Mouse (Mus musculus) embryo, embryonic 11 days (tissue): ENCODE measurements around the gene Arl3.

Source experiments
- DNase-seq: peaks from one replicate; pipeline ENCODE4 v3.0.0-alpha.2; 2015

Gene Arl3

DNA sequence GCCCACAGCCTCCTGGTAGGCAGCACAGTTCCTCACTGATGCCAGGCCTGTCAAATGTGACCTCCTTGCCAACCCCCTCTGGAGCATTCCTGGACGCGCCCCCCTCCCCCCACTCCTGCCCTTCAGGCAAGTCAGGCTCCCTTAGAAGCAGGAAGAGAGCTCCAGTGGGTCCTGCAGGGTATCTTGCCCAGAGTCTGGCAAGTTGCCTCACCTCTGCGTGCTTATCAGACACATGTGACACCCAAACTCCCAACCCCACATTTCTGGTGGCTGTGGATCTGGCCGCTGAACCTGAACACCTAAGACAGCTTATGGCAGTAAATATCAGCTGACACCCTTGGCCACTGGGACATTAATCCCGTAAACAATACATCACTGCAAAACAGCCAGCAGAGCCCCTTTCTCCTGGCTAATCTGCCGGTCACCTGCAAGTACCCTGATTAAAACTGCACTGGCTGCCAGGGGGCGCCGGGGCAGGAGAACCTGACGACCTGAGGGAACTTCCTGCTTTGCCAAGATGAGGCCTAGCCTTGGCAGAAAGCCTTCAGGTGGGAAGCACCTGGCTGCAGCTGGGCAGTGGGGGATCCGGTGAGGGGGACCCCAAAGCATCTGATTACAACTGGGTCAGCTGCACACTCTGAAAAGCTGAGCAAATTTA lies 40.8 kb downstream of the Arl3 start:
- DNase-seq = no peak

DNA sequence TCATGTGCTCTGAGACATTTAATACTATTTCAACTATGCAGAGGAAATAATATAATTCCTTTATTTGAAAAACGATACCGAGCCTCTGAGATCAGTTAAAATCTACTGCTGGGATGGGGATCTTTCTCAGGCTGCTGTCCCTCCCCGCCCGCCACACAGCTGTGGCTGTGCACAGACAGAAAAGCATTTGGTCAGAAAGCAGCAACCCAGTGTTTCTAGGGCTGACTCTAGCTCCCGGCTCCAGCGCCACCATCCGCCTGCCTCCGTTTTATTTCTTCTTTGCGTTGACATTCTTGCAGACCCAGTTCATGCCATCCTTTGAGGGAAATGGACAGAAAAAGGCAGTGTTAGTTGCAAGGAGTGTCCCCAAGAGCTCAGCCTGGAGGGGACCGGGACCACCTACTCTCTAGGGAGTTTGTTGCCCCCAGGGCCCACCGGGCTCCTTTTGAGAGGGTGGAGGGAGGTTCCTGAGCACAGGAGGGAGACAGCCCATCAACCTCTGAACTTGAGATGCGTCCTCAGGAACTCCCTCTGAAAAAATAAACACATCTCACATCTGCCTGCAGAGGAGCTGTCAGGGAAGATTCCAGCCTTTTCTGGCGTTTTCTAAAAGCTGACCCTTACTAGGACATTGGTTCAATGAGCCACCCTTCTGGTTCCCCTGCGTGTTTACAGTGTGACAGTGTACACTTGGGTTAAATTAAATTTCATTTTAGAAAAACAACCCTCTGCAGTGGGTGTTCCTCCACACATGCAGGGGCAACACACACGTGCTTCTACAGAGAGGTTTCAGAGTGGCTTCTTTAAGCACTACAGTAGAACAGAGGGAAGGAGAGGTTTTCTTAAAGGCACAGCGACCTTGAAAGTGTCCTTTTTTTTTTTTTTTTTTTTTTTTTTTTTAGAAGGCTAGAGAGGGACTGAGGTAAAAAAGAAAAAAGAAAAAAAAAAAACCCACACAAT lies 41.6 kb downstream of the Arl3 start:
- DNase-seq = peak; percentile 63

DNA sequence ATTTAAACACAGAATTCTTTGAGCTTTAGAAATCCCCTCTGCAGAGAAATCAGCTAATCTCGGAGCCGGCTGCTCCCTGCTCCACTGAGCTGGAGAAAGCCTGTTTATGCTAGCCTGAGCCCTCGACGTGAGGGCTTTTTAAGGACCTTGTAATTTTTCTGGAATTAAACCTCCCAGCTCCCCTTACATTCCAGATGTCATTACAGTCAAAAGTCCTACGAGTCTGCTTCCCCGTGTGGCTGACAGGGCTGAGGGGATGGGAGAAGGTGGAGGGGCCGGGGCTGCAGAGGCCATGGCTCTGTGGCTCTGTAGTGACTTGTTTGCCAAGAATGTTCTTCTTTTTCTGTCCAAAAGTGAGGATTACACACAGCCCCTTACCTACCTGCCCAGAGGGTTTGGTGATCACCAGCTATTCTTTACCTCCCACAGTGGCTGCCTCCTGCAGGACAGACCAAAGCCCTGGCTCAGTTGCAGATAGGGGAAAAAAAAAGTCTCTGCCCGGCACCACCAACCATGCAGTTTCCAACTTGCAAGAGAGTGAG lies 42.5 kb downstream of the Arl3 start:
- peak; percentile 44 for DNase-seq

GRCm38 (mm10) chr19:46529601-46530448 lies 43.2 kb downstream of the Arl3 start:
- DNase-seq = peak; percentile 51

- peak; percentile 81 for DNase-seq
These were observed 44.3 kb downstream of the Arl3 start for GRCm38 (mm10) chr19:46528529-46529213.

GRCm38 (mm10) chr19:46527632-46528528 lies 45.1 kb downstream of the Arl3 start:
- no peak for DNase-seq

- no peak for DNase-seq
These were observed 47.0 kb downstream of the Arl3 start for GRCm38 (mm10) chr19:46525691-46526631.

GRCm38 (mm10) chr19:46524601-46525321 lies 48.2 kb downstream of the Arl3 start:
- DNase-seq = peak; percentile 65

DNA sequence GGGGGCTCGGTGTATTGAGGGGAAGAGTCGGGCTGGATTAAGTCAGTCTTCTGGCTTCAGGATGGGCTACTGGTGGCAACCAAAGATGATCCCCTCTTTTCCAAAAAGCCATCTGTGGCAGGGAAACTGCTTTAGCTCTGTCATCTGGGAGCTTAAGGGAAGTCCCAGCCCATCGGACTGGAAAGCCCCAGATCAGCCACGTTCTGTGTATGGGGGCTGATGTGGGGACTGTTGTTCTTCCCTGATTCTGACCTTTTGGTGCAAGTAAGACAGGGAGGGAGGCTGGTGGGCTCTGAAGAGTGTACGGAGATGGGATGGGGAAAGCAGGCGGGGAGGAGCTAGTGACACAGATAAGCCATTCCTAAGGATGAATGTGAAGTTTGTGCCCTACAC lies 48.9 kb downstream of the Arl3 start:
- no peak for DNase-seq

GRCm38 (mm10) chr19:46523480-46524151 lies 49.4 kb downstream of the Arl3 start:
- DNase-seq = peak; percentile 90

DNA sequence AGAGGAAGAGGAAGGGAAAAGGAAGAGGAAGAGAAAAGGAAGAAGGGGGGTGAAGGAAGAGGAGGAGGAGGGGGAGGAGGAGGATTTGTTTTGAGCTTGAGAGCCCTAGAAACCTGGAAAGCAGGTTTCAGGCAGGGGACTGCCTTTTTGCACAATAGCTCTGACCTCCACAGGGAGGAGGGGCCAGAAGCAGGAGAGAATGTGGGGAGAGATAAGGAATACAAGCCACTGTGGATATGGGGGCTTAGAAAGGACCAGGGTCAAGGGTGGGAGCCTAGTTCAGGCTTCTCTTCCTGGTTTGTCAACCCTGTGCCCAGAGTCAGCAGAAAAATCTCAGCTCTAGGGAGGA lies 49.9 kb downstream of the Arl3 start:
- no peak for DNase-seq

DNA sequence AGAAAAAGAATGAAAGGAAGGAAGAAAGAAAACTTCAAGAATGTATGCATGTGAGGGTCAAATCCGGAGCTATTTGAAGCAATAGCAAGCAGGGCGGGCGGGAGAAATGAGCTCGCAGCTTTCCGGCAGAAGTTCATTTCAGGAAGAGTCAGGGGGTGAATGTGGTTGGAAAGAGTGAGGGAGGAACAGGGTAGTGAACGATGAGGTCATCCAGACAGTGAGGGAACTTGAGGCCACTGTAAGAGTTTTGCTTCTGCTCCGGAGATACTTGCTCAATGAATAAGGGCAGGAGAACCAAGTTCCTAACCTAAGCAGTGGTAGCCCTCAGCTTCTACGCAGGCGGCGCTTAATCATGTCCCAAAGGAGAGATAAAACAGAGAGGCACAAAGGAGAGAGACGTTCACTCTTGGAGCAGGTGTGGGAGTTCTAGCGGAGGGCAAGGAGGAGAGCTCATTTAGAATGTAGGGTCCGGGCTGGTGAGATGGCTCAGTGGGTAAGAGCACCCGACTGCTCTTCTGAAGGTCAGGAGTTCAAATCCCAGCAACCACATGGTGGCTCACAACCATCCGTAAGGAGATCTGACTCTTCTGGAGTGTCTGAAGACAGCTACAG lies 50.5 kb downstream of the Arl3 start:
- DNase-seq = no peak

DNA sequence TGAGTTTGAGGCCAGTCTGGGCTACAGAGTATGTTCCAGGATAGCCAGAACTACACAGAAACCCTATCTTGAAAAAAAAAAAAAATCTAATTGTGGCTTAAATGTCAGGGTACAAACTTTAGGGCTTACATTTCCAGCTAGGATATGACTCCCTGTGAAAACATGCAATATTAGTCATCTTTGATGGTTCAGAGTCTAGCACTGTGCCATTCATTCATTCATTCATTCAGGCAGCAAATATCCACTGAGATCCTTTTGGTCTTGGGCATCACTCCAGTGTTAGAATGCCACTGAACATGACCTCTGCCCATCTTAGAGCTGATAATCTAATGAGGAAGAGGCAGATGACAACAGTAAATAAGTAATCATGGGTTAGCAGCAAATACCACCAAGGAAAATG lies 51.3 kb downstream of the Arl3 start:
- no peak for DNase-seq

- DNase-seq = no peak
These were observed 54.0 kb downstream of the Arl3 start for GRCm38 (mm10) chr19:46518828-46519621.

GRCm38 (mm10) chr19:46518352-46518787 lies 54.6 kb downstream of the Arl3 start:
- peak; percentile 81 for DNase-seq

- DNase-seq = peak; percentile 65
These were observed 55.3 kb downstream of the Arl3 start for GRCm38 (mm10) chr19:46517529-46518351.
